ENCODE assay signal across 8 mouse cellular contexts in the genomic region with DNA sequence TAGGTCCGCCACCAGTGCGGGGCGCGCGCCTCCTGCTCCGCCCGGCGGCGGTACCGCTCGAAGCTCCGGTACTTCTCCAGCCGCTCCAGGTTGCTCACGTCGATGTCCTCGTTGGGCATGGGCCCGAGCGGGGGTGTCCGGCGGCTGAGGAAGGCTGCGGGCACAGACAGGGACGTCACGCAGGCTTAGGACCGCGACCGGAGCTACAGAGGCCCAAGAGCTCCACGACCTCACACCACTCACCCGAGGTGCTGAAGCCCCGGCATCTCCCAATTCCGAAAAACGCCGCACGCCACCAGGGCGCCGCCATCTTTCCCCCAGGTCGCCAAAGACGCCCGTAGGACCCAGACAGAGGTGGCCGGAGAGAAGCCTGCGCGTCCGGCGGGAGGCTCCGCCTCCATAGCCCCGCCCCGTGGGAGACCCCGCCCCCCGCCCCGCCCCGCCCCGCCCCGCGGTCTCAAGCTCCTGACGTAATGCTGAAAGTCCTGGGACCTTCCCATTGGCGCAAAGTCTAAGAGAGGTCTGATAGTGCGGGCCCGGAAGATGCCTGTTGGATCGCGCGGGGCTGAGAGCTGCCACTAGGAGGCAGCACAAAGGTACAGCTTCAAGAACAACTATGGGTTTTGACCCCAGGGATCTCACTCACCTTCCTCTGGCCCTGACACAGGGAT. TPM values are rescaled to one million over a fixed set of nuclear protein-coding genes. Genes with fewer than 3 reads are reported as not detected.
A peak's percentile ranks its signal among the peaks of the same experiment; 100 is the strongest.
DNase-seq lines count a peak whose midpoint lies in the region; ATAC-seq and TF ChIP-seq lines count a peak whose summit lies in the region.

Mrpl38 (minus strand) TSS at position 401 of the 671 bp plus-strand sequence.

- peak; percentile 93 for ATAC-seq in heart, embryonic 12.5 days (ENCODE audit: insufficient number of reproducible peaks, low FRiP score)
- peak; percentile 96 for ATAC-seq in kidney, postnatal 0 days (replicated peaks; ENCODE audit: low FRiP score, low read depth)
- ATAC-seq in liver, embryonic 11.5 days (replicated peaks; ENCODE audit: low FRiP score): peak; percentile 93
- peak; percentile 96 for ATAC-seq in stomach, embryonic 14.5 days (ENCODE audit: insufficient number of reproducible peaks, insufficient read depth, low FRiP score, low read depth)

- H3K36me3 ChIP-seq in C2C12 (ENCODE audit: control insufficient read depth, insufficient read depth): peaks cover 56% of the 10 kb centered on the region
- H3K36me3 ChIP-seq in erythroblast, embryonic 14.5 days (ENCODE audit: control insufficient read depth): peaks cover 55% of the 10 kb centered on the region
- peaks cover 49% of the 10 kb centered on the region for H3K36me3 ChIP-seq in heart, embryonic 12.5 days
- H3K36me3 ChIP-seq in kidney, postnatal 0 days (ENCODE audit: insufficient read depth, low read length): 0 out of 2 replicates have a peak, but pooled peaks cover 18% of the 10 kb centered on the region
- H3K36me3 ChIP-seq in liver, embryonic 11.5 days (ENCODE audit: control insufficient read depth, insufficient read depth, low read length): peaks cover 18% of the 10 kb centered on the region
- H3K36me3 ChIP-seq in stomach, embryonic 14.5 days (ENCODE audit: control insufficient read depth, insufficient read depth, low read length): peaks cover 29% of the 10 kb centered on the region; the same call in 1 of the 2 replicates

- H3K4me2 ChIP-seq in heart, embryonic 12.5 days: peak within 1 kb of the TSS; percentile 77
- peak within 1 kb of the TSS; percentile 92 for H3K4me2 ChIP-seq in kidney, postnatal 0 days (ENCODE audit: low read length)
- peak within 1 kb of the TSS; percentile 81 for H3K4me2 ChIP-seq in liver, embryonic 11.5 days
- H3K4me2 ChIP-seq in stomach, embryonic 14.5 days (replicated peaks; ENCODE audit: low read depth, low read length): peak within 1 kb of the TSS; percentile 48

- under 1% methylated on average over 59 of the region's 60 CpGs for WGBS in heart, embryonic 12.5 days
- WGBS in kidney, postnatal 0 days: under 1% methylated on average over 60 of the region's 60 CpGs
- under 1% methylated on average over 60 of the region's 60 CpGs for WGBS in liver, embryonic 11.5 days
- WGBS in stomach, embryonic 14.5 days: under 1% methylated on average over 51 of the region's 60 CpGs

- DNase-seq in brain, embryonic 14.5 days (ENCODE audit: low read depth): peak; percentile 98
- DNase-seq in kidney, postnatal 0 days (ENCODE audit: low spot score): peak; percentile 99
- DNase-seq in liver, embryonic 11.5 days (ENCODE audit: low spot score): peak; percentile 95
- DNase-seq in naive thymus-derived CD4-positive, alpha-beta T cell, adult 2 months (ENCODE audit: low read depth): peak; percentile 96

- TF ChIP-seq POLR2A in brain, embryonic 14.5 days (IDR thresholded peaks at IDR 0.05; ENCODE audit: borderline replicate concordance, extremely low read depth, insufficient read depth, insufficient read length, poor library complexity, severe bottlenecking): peak; percentile 37; the same call in 1 of the 2 replicates

- peak within 1 kb of the TSS; percentile 65 for H3K27ac ChIP-seq in heart, embryonic 12.5 days (ENCODE audit: poor library complexity, severe bottlenecking)
- peak within 1 kb of the TSS; percentile 38 for H3K27ac ChIP-seq in kidney, postnatal 0 days
- peak within 1 kb of the TSS; percentile 69 for H3K27ac ChIP-seq in liver, embryonic 11.5 days (ENCODE audit: low read depth, low read length)
- H3K27ac ChIP-seq in stomach, embryonic 14.5 days (ENCODE audit: low read length): peak within 1 kb of the TSS; percentile 56; the same call in 1 of the 2 replicates

- peak within 1 kb of the TSS; percentile 96 for H3K4me3 ChIP-seq in C2C12 (ENCODE audit: insufficient read depth, poor library complexity, severe bottlenecking)
- peak within 1 kb of the TSS; percentile 91 for H3K4me3 ChIP-seq in erythroblast, embryonic 14.5 days (replicated peaks)
- H3K4me3 ChIP-seq in heart, embryonic 12.5 days: peak within 1 kb of the TSS; percentile 81
- H3K4me3 ChIP-seq in kidney, postnatal 0 days (replicated peaks; ENCODE audit: low read depth, low read length): peak within 1 kb of the TSS; percentile 74
- peak within 1 kb of the TSS; percentile 89 for H3K4me3 ChIP-seq in liver, embryonic 11.5 days (ENCODE audit: low read depth, low read length)
- H3K4me3 ChIP-seq in stomach, embryonic 14.5 days (ENCODE audit: low read depth, low read length): peak within 1 kb of the TSS; percentile 81

- H3K9ac ChIP-seq in heart, embryonic 12.5 days: peak within 1 kb of the TSS; percentile 88
- peak within 1 kb of the TSS; percentile 73 for H3K9ac ChIP-seq in kidney, postnatal 0 days (ENCODE audit: low read depth, low read length)
- peak within 1 kb of the TSS; percentile 87 for H3K9ac ChIP-seq in liver, embryonic 11.5 days (ENCODE audit: low read depth, low read length)
- H3K9ac ChIP-seq in stomach, embryonic 14.5 days (replicated peaks; ENCODE audit: low read depth, low read length): peak within 1 kb of the TSS; percentile 81

- H3K79me2 ChIP-seq in C2C12 (ENCODE audit: control insufficient read depth, insufficient read depth): peaks cover 36% of the 10 kb centered on the region

- peak; percentile 72 for TF ChIP-seq CTCF in C2C12 (IDR thresholded peaks at IDR 0.05; ENCODE audit: control insufficient read depth, insufficient read depth, insufficient read length)
- peak; percentile 89 for TF ChIP-seq CTCF in brain, embryonic 14.5 days (IDR thresholded peaks at IDR 0.05; ENCODE audit: borderline replicate concordance, extremely low read depth, insufficient read depth, insufficient read length)
- TF ChIP-seq CTCF in kidney, postnatal 0 days (IDR thresholded peaks at IDR 0.05; ENCODE audit: low read depth): peak; percentile 89

- peaks cover 28% of the 10 kb centered on the region for H3K79me3 ChIP-seq in C2C12 (ENCODE audit: low read depth)

- peak within 1 kb of the TSS; percentile 71 for H3ac ChIP-seq in C2C12 (ENCODE audit: control insufficient read depth, insufficient read length, low read depth)

- peaks cover 67% of the 10 kb centered on the region for H3K4me1 ChIP-seq in erythroblast, embryonic 14.5 days (ENCODE audit: control insufficient read depth)
- H3K4me1 ChIP-seq in heart, embryonic 12.5 days (replicated peaks): peaks cover 10% of the 10 kb centered on the region; the same call in 1 of the 2 replicates
- H3K4me1 ChIP-seq in kidney, postnatal 0 days (replicated peaks; ENCODE audit: insufficient read depth, low read length): 0 out of 2 replicates have a peak, but pooled peaks cover 3% of the 10 kb centered on the region
- peaks cover 29% of the 10 kb centered on the region for H3K4me1 ChIP-seq in liver, embryonic 11.5 days (replicated peaks; ENCODE audit: control insufficient read depth, insufficient read depth, low read length)
- peaks cover 3% of the 10 kb centered on the region; the same call in 1 of the 2 replicates for H3K4me1 ChIP-seq in stomach, embryonic 14.5 days (ENCODE audit: control insufficient read depth, insufficient read depth, low read length)

- no peaks in the 10 kb centered on the region for H3K9me3 ChIP-seq in erythroblast, embryonic 14.5 days (ENCODE audit: control insufficient read depth, low read length)
- H3K9me3 ChIP-seq in heart, embryonic 12.5 days (replicated peaks): no peaks in the 10 kb centered on the region
- no peaks in the 10 kb centered on the region for H3K9me3 ChIP-seq in kidney, postnatal 0 days (replicated peaks; ENCODE audit: low read length)
- no peaks in the 10 kb centered on the region for H3K9me3 ChIP-seq in liver, embryonic 11.5 days (ENCODE audit: control insufficient read depth, low read length)
- no peaks in the 10 kb centered on the region for H3K9me3 ChIP-seq in stomach, embryonic 14.5 days (ENCODE audit: control insufficient read depth, low read depth, low read length)

- no peaks in the 10 kb centered on the region for H3K27me3 ChIP-seq in C2C12 (ENCODE audit: control insufficient read depth, insufficient read depth, insufficient read length)
- H3K27me3 ChIP-seq in erythroblast, embryonic 14.5 days (ENCODE audit: control insufficient read depth): no peaks in the 10 kb centered on the region
- H3K27me3 ChIP-seq in heart, embryonic 12.5 days (replicated peaks): no peaks in the 10 kb centered on the region
- H3K27me3 ChIP-seq in kidney, postnatal 0 days (ENCODE audit: insufficient read depth, low read length): no peaks in the 10 kb centered on the region
- H3K27me3 ChIP-seq in liver, embryonic 11.5 days (replicated peaks; ENCODE audit: control insufficient read depth, insufficient read depth, low read length): no peaks in the 10 kb centered on the region
- no peaks in the 10 kb centered on the region for H3K27me3 ChIP-seq in stomach, embryonic 14.5 days (ENCODE audit: control insufficient read depth, insufficient read depth, low read length)

TF ChIP-seq in C2C12, 6 proteins besides CTCF, POLR2A, EP300 and RAD21:
- TF ChIP-seq CEBPB (IDR thresholded peaks at IDR 0.05; ENCODE audit: low read depth) (no peak), FOSL1 (IDR thresholded peaks at IDR 0.05; ENCODE audit: insufficient read depth, low read length, poor library complexity, severe bottlenecking) (no peak), MAX (IDR thresholded peaks at IDR 0.05) (peak; percentile 48), USF1 (IDR thresholded peaks at IDR 0.05; ENCODE audit: low read depth) (no peak), MYOD1 (IDR thresholded peaks at IDR 0.05; ENCODE audit: control insufficient read depth, insufficient read length, low read depth) (no peak)

RNA-seq across cellular contexts. Expression of gene Mrpl38, which starts in this region (rescaled TPM):
- polyA plus RNA-seq in C2C12 (2012; fragmentation: generic; extraction: Trizol): 121 TPM
- 31.8 and 38.6 TPM in 2 replicates for polyA plus RNA-seq in brain, embryonic 14.5 days (2012; rRNA removed)
- 7.7 and 8.4 TPM in 2 replicates for polyA plus RNA-seq in erythroblast, embryonic 14.5 days (2012)
- polyA plus RNA-seq in heart, embryonic 12.5 days (2016; fragmentation: Nextera tagmentation; extraction: Ambion mirVana): 85.0 and 89.1 TPM in 2 replicates
- polyA plus RNA-seq in kidney, postnatal 0 days (2015; fragmentation: Nextera tagmentation; extraction: Ambion mirVana): 81.1 and 89.8 TPM in 2 replicates
- 121 and 126 TPM in 2 replicates for polyA plus RNA-seq in liver, embryonic 11.5 days (2014; fragmentation: Nextera tagmentation; extraction: Ambion mirVana)
- 93.9 and 94.2 TPM in 2 replicates for polyA plus RNA-seq in stomach, embryonic 14.5 days (2014; fragmentation: Nextera tagmentation; extraction: Ambion mirVana)

Comparison
In these comparisons a context has a peak if more than half of its experiments do, and no peak if none do; other contexts are left out.
1. Peak in every context shown above with its lines: DNase-seq, ATAC-seq, H3K4me3 ChIP-seq and H3K27ac ChIP-seq.